Mouse (Mus musculus) stomach, embryonic 15.5 days (tissue): ENCODE measurements around the gene Olfr1532-ps1. TPM values are rescaled to one million over a fixed set of nuclear protein-coding genes. Genes with fewer than 3 reads are reported as not detected.
"Not testable (repeated sequence)": the region's sequence is repeated elsewhere in the genome, so short reads cannot be mapped to it uniquely, and the experiment has no call there.

Source experiments
- ATAC-seq: fragments of 200-750 bp; cut with Nextera tagmentation; 2 replicates; pipeline ENCODE4 v1.8.0; 2017; ENCODE audit warnings: low read depth, moderate number of reproducible peaks, moderate TSS enrichment; ENCODE audit not compliant: insufficient read depth, low FRiP score
- H3K27ac ChIP-seq: fragments of 300-500 bp; sonication (generic); 2 replicates; pipeline ENCODE4 v1.5.1; 2015; ENCODE audit warnings: mild to moderate bottlenecking, inconsistent platforms
- H3K27me3 ChIP-seq: fragments of 300-500 bp; sonication (generic); replicated peaks from 2 replicates; pipeline ENCODE4 v1.6.1; 2015; ENCODE audit warnings: inconsistent platforms
- H3K36me3 ChIP-seq: fragments of 300-500 bp; sonication (generic); 2 replicates; pipeline ENCODE4 v1.6.1; 2015; ENCODE audit warnings: inconsistent platforms
- H3K4me1 ChIP-seq: fragments of 300-500 bp; sonication (generic); 2 replicates; pipeline ENCODE4 v1.6.1; 2015; ENCODE audit warnings: inconsistent platforms
- H3K4me2 ChIP-seq: fragments of 300-500 bp; sonication (generic); 2 replicates; pipeline ENCODE4 v1.6.1; 2015; ENCODE audit warnings: mild to moderate bottlenecking, inconsistent platforms
- H3K4me3 ChIP-seq: fragments of 300-500 bp; sonication (generic); replicated peaks from 2 replicates; pipeline ENCODE4 v1.5.1; 2015; ENCODE audit warnings: inconsistent platforms
- H3K9ac ChIP-seq: fragments of 300-500 bp; sonication (generic); 2 replicates; pipeline ENCODE4 v1.6.1; 2015; ENCODE audit warnings: inconsistent platforms
- H3K9me3 ChIP-seq: fragments of 300-500 bp; sonication (generic); 2 replicates; pipeline ENCODE4 v1.6.1; 2016; ENCODE audit warnings: inconsistent platforms
- WGBS: fragments of 180-500 bp; shearing (Covaris S2); methylation state at CpG from one replicate; pipeline ENCODE4 v1.1.7; 2015; 5-methylcytosine and 5-hydroxymethylcytosine counted together
- polyA plus RNA-seq: library from polyadenylated mRNA; unstranded; fragments of >200 nt; fragmentation: Nextera tagmentation; extraction: Ambion mirVana; gene quantifications from 2 replicates; pipeline ENCODE4 v1.2.1, GENCODE M21; 2015

The Olfr1532-ps1 gene
- polyA plus RNA-seq: not detected in 2 replicates

GRCm38 (mm10) chr7:106907676-106908075 is at the start of gene Olfr1532-ps1:
Gene Olfr1532-ps1, plus strand, starts transcription at chr7:106908001.
- Histone ChIP-seq H3K4me3 (no peak within 1 kb of the TSS), H3K27ac (no peak within 1 kb of the TSS), H3K27me3 (no peaks in the 10 kb centered on the region), H3K9ac (no peak within 1 kb of the TSS), H3K36me3 (no peaks in the 10 kb centered on the region), H3K4me2 (no peak within 1 kb of the TSS), H3K4me1 (no peaks in the 10 kb centered on the region), H3K9me3 (no peaks in the 10 kb centered on the region)
- WGBS: 65% methylated on average over 2 of the region's 2 CpGs
- no peak for ATAC-seq

- no peaks in the 10 kb centered on the region for H3K4me1 ChIP-seq
- H3K4me3 ChIP-seq: no peak within 1 kb of the TSS
- H3K9me3 ChIP-seq: no peaks in the 10 kb centered on the region
- no peak within 1 kb of the TSS for H3K9ac ChIP-seq
- no peak within 1 kb of the TSS for H3K27ac ChIP-seq
- no peaks in the 10 kb centered on the region for H3K36me3 ChIP-seq
- no peak within 1 kb of the TSS for H3K4me2 ChIP-seq
- no peaks in the 10 kb centered on the region for H3K27me3 ChIP-seq
- ATAC-seq: no peak
These were observed 44.9 kb upstream of the Olfr1532-ps1 start, which contains the start of gene Olfr704 for GRCm38 (mm10) chr7:106862885-106863284. Gene Olfr704, plus strand, starts transcription at chr7:106863185.

DNA sequence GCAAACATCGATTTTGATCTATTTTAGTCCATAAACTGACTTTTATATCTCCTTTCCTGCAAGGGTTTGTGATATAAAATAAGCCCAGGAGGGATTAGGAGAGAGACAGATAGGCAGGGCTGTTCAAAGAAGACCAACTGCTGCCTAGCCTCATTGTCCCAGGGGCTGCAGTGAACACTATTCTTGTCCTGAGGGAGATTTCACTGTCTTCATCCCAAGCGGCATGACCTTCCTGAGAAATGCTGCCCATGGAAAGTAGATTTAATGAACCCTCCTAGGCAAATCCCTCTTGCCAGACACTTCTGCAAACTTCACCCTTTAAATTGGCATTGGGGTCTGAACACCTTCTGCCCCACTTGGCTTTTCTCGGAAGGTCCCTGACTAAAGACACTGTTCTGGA is 31.0 kb upstream of the Olfr1532-ps1 start, which contains the start of gene Olfr705:
Gene Olfr705 (minus strand): TSS at position 101 of the 400 bp plus-strand sequence.
- Histone ChIP-seq H3K4me3 (no peak within 1 kb of the TSS), H3K4me1 (no peaks in the 10 kb centered on the region), H3K9ac (no peak within 1 kb of the TSS), H3K27ac (no peak within 1 kb of the TSS), H3K4me2 (no peak within 1 kb of the TSS), H3K9me3 (no peaks in the 10 kb centered on the region), H3K27me3 (no peaks in the 10 kb centered on the region), H3K36me3 (no peaks in the 10 kb centered on the region)
- 78% methylated on average over 3 of the region's 3 CpGs for WGBS
- ATAC-seq: no peak

- Histone ChIP-seq H3K9me3 (no peaks in the 10 kb centered on the region), H3K27me3 (no peaks in the 10 kb centered on the region), H3K4me1 (no peaks in the 10 kb centered on the region), H3K4me3 (no peak within 1 kb of the TSS), H3K4me2 (no peak within 1 kb of the TSS), H3K9ac (no peak within 1 kb of the TSS), H3K36me3 (no peaks in the 10 kb centered on the region), H3K27ac (no peak within 1 kb of the TSS)
- 71% methylated on average over 2 of the region's 2 CpGs for WGBS
- ATAC-seq: no peak
These were observed 19.7 kb upstream of the Olfr1532-ps1 start, which contains the start of gene Olfr706 for GRCm38 (mm10) chr7:106888062-106888461. Gene Olfr706, minus strand, starts transcription at chr7:106888162.

DNA sequence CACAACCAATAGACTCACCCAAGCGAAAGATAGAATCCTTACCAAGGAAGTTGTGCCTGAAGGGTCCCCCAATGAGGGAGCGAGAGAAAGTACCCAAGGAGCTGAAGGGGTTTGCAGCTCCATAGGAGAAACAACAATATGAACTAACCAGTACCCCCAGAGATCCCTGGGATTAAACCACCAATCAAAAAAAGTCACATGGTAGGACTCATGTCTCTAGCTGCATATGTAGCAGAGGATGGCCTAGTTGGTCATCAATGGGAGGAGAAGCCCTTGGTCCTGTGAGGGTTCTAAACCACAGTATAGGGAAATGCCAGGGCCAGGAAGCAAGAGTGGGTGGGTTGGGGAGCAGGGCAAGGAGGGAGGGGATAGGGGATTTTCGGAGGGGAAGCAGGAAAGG is 6.7 kb upstream of the Olfr1532-ps1 start, which contains the start of gene Olfr707:
Gene Olfr707 (minus strand): TSS at position 101 of the 400 bp plus-strand sequence.
- not testable (repeated sequence) for H3K4me1 ChIP-seq, H3K4me3 ChIP-seq, H3K36me3 ChIP-seq, H3K4me2 ChIP-seq, H3K9ac ChIP-seq, H3K27me3 ChIP-seq, H3K27ac ChIP-seq, ATAC-seq, H3K9me3 ChIP-seq
- WGBS: 72% methylated on average over 3 of the region's 3 CpGs

GRCm38 (mm10) chr7:106920961-106921360 is 13.2 kb downstream of the Olfr1532-ps1 start:
- H3K36me3 ChIP-seq, ATAC-seq, H3K4me2 ChIP-seq, H3K27ac ChIP-seq, H3K4me3 ChIP-seq, H3K9me3 ChIP-seq, H3K4me1 ChIP-seq, H3K9ac ChIP-seq, H3K27me3 ChIP-seq: not testable (repeated sequence)
- WGBS: 87% methylated on average over 7 of the region's 7 CpGs

DNA sequence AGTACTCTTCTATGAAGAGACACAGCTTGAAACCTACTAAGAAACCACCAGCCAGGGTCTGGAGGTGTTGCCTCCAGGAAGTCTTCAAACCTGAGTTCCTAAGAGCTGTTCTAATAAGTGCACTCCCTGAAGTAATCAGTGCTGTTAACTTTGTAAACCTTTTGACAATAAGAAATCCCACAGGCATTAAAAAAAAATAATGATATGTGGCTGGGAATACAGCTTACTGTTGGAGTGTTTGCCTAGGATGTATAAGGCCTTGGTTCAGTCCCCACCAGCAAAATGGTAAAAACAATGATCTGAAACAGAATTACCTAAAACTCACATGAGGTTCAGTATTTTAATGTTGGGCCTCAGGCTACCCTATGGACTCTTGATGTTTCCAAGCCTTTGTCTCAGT is 24.3 kb downstream of the Olfr1532-ps1 start, which contains the start of gene Olfr709-ps1:
Gene Olfr709-ps1 (minus strand): TSS at position 101 of the 400 bp plus-strand sequence.
- Histone ChIP-seq H3K9ac (no peak within 1 kb of the TSS), H3K4me3 (no peak within 1 kb of the TSS), H3K36me3 (no peaks in the 10 kb centered on the region), H3K9me3 (no peaks in the 10 kb centered on the region), H3K4me1 (no peaks in the 10 kb centered on the region), H3K4me2 (no peak within 1 kb of the TSS), H3K27me3 (no peaks in the 10 kb centered on the region), H3K27ac (no peak within 1 kb of the TSS)
- ATAC-seq: no peak

- WGBS: 74% methylated on average over 3 of the region's 3 CpGs
- no peaks in the 10 kb centered on the region for H3K4me1 ChIP-seq
- no peak for ATAC-seq
- no peak within 1 kb of the TSS for H3K4me2 ChIP-seq
- no peaks in the 10 kb centered on the region for H3K27me3 ChIP-seq
- no peak within 1 kb of the TSS for H3K27ac ChIP-seq
- H3K36me3 ChIP-seq: no peaks in the 10 kb centered on the region
- no peak within 1 kb of the TSS for H3K9ac ChIP-seq
- H3K4me3 ChIP-seq: no peak within 1 kb of the TSS
- no peaks in the 10 kb centered on the region for H3K9me3 ChIP-seq
These were observed 40.4 kb downstream of the Olfr1532-ps1 start, which contains the start of gene Olfr710 for GRCm38 (mm10) chr7:106948212-106948611. Gene Olfr710, minus strand, starts transcription at chr7:106948312.

GRCm38 (mm10) chr7:106963837-106964236 is 56.0 kb downstream of the Olfr1532-ps1 start, which contains the start of gene Olfr6:
Gene Olfr6, minus strand, starts transcription at chr7:106963937.
- Histone ChIP-seq H3K9ac (no peak within 1 kb of the TSS), H3K4me2 (no peak within 1 kb of the TSS), H3K4me3 (no peak within 1 kb of the TSS), H3K9me3 (no peaks in the 10 kb centered on the region), H3K27ac (no peak within 1 kb of the TSS), H3K36me3 (no peaks in the 10 kb centered on the region), H3K27me3 (no peaks in the 10 kb centered on the region), H3K4me1 (no peaks in the 10 kb centered on the region)
- no peak for ATAC-seq
- WGBS: 76% methylated on average over 1 of the region's 1 CpGs

Other genes starting within 250 kb of the Olfr1532-ps1 start
- gene Olfr693, start 227.4 kb upstream of the Olfr1532-ps1 start, polyA plus RNA-seq: not detected in 2 replicates
- gene Olfr694, start 216.2 kb upstream of the Olfr1532-ps1 start, polyA plus RNA-seq: not detected in 2 replicates
- gene Olfr695, start 191.6 kb upstream of the Olfr1532-ps1 start, polyA plus RNA-seq: not detected in 2 replicates
- not detected in 2 replicates for gene Olfr697, start 165.6 kb upstream of the Olfr1532-ps1 start, polyA plus RNA-seq
- not detected in 2 replicates for gene Olfr698, start 152.6 kb upstream of the Olfr1532-ps1 start, polyA plus RNA-seq
- gene Olfr699, start 114.8 kb upstream of the Olfr1532-ps1 start, polyA plus RNA-seq: not detected in 2 replicates
- gene Olfr700, start 99.2 kb upstream of the Olfr1532-ps1 start, polyA plus RNA-seq: not detected in 2 replicates
- not detected in 2 replicates for gene Olfr701, start 93.9 kb upstream of the Olfr1532-ps1 start, polyA plus RNA-seq
- gene Olfr702, start 74.1 kb upstream of the Olfr1532-ps1 start, polyA plus RNA-seq: not detected in 2 replicates
- gene Olfr703, start 64.6 kb upstream of the Olfr1532-ps1 start, polyA plus RNA-seq: not detected in 2 replicates
- not detected in 2 replicates for gene Olfr704, start 44.8 kb upstream of the Olfr1532-ps1 start, polyA plus RNA-seq
- not detected in 2 replicates for gene Olfr705, start 31.1 kb upstream of the Olfr1532-ps1 start, polyA plus RNA-seq
- gene Olfr706, start 19.8 kb upstream of the Olfr1532-ps1 start, polyA plus RNA-seq: not detected in 2 replicates
- not detected in 2 replicates for gene Olfr707, start 6.8 kb upstream of the Olfr1532-ps1 start, polyA plus RNA-seq
- gene Olfr709-ps1, start 24.2 kb downstream of the Olfr1532-ps1 start, polyA plus RNA-seq: not detected in 2 replicates
- gene Olfr710, start 40.3 kb downstream of the Olfr1532-ps1 start, polyA plus RNA-seq: not detected in 2 replicates
- not detected in 2 replicates for gene Olfr6, start 55.9 kb downstream of the Olfr1532-ps1 start, polyA plus RNA-seq
- not detected in 2 replicates for gene Olfr711, start 67.5 kb downstream of the Olfr1532-ps1 start, polyA plus RNA-seq
- not detected in 2 replicates for gene Olfr2, start 98.1 kb downstream of the Olfr1532-ps1 start, polyA plus RNA-seq
- not detected in 2 replicates for gene Olfr713, start 123.2 kb downstream of the Olfr1532-ps1 start, polyA plus RNA-seq
- not detected in 2 replicates for gene Olfr714, start 163.0 kb downstream of the Olfr1532-ps1 start, polyA plus RNA-seq
- gene Olfr17, start 185.2 kb downstream of the Olfr1532-ps1 start, polyA plus RNA-seq: not detected in 2 replicates
- not detected in 2 replicates for gene Olfr715b, start 202.4 kb downstream of the Olfr1532-ps1 start, polyA plus RNA-seq
- not detected in 2 replicates for gene Olfr715, start 223.1 kb downstream of the Olfr1532-ps1 start, polyA plus RNA-seq
- gene Olfr716, start 230.3 kb downstream of the Olfr1532-ps1 start, polyA plus RNA-seq: not detected in 2 replicates